Mouse (Mus musculus) lung, adult 2 months (tissue): ENCODE data around the gene Sez6l. TPM values are rescaled to one million over a fixed set of nuclear protein-coding genes. Genes with fewer than 3 reads are reported as not detected.
A peak's percentile ranks its signal among the peaks of the same experiment; 100 is the strongest.

ENCODE experiments used
- DNase-seq: peaks from one replicate; pipeline ENCODE4 v3.0.0; 2022
- H3K4me1 ChIP-seq: fragments of 200-500 bp; 2 replicates; pipeline ENCODE4 v1.6.1; 2011; ENCODE audit warnings: low read length; ENCODE audit not compliant: control insufficient read depth, insufficient read depth
- H3K4me3 ChIP-seq: fragments of 200-500 bp; replicated peaks from 2 replicates; pipeline ENCODE3; 2011; ENCODE audit warnings: low read depth, mild to moderate bottlenecking, control low read depth, low read length; ENCODE audit errors: extremely low read depth
- CTCF ChIP-seq: fragments of 200-500 bp; IDR thresholded peaks from 2 replicates; pipeline ENCODE4 v1.5.1; 2011; ENCODE audit warnings: mild to moderate bottlenecking, low read length, control low read depth; ENCODE audit not compliant: insufficient read depth
- POLR2A ChIP-seq: fragments of 200-500 bp; IDR thresholded peaks from 2 replicates; pipeline ENCODE4 v1.6.1; 2011; ENCODE audit warnings: low read depth, mild to moderate bottlenecking, control low read depth, low read length, borderline replicate concordance; ENCODE audit errors: extremely low read depth
- WGBS: fragments of 180-500 bp; shearing (Covaris S2); methylation state at CpG from one replicate; pipeline ENCODE4 v1.1.7; 2018; 5-methylcytosine and 5-hydroxymethylcytosine counted together
- polyA plus RNA-seq: library from polyadenylated mRNA; depleted of rRNA; stranded (reverse); fragments of >200 nt; gene quantifications from 2 replicates; pipeline ENCODE4 v1.2.3, GENCODE M21; 2012

Gene Sez6l
- polyA plus RNA-seq, 1 experiment = 0.12 TPM

DNA sequence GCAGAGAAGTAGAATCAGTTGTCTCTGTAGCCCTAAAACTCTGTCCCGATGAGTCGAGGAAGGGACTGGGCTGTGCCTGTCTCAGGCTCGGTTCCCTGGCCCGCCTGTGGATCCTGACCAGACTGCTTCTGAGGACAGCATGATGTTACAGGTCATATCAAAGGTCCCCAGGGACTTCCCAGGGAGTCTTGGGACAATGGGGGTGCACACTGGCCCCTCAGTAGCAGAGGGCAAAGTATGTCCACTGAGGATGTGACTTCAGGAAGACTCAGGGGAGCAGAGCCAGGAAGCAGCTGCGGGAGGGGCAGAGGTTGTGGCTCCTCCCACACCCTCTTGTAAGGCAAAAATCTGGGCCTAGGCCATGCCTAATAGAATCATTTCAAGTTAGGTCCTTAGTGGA is 90.6 kb downstream of the Sez6l start:
- no peak for DNase-seq

GRCm38 (mm10) chr5:112484924-112485715 is 91.9 kb downstream of the Sez6l start:
- no peak for TF ChIP-seq CTCF
- no peak for TF ChIP-seq POLR2A
- Histone ChIP-seq H3K4me3 (no peak overlapping the region), H3K4me1 (no peaks in the 10 kb centered on the region)
- no peak for DNase-seq
- 54% methylated on average over 13 of the region's 13 CpGs for WGBS

More for the DNA sequence above, 90.6 kb downstream of the Sez6l start:
- WGBS = 43% methylated on average over 5 of the region's 5 CpGs
- TF ChIP-seq POLR2A (no peak), CTCF (no peak)
- Histone ChIP-seq H3K4me3 (no peak overlapping the region), H3K4me1 (no peaks in the 10 kb centered on the region)

- no peaks in the 10 kb centered on the region for H3K4me1 ChIP-seq
- WGBS = 66% methylated on average over 8 of the region's 8 CpGs
- DNase-seq = no peak
- H3K4me3 ChIP-seq = no peak overlapping the region
- no peak for TF ChIP-seq POLR2A
- TF ChIP-seq CTCF = no peak
Observed at GRCm38 (mm10) chr5:112483030-112483429, 94.0 kb downstream of the Sez6l start.

GRCm38 (mm10) chr5:112482551-112482950 is 94.4 kb downstream of the Sez6l start:
- TF ChIP-seq POLR2A = no peak
- TF ChIP-seq CTCF = no peak
- no peak for DNase-seq
- Histone ChIP-seq H3K4me1 (no peaks in the 10 kb centered on the region), H3K4me3 (no peak overlapping the region)
- WGBS = 53% methylated on average over 13 of the region's 13 CpGs

DNA sequence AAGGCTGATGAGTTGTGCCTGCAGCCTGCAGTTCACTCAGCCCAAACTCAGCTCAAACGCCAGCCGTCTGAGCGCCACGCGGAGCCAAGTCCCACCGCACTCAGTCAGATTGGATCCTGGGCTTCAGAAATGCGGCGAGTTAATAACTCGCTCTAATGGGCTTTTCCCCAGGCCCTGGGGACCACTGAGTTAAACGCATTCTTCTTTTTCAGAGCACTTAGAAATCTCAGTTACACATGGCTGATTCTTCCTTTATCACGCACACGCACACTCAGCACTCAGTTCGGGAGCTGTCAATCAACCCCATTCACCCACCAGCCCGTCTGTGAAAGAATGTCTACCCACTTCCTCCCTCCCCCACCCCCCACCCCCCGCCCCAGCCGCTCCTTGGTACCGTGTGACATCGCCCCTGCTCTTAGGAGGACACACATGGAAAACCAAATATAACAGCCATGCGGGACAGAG is 95.0 kb downstream of the Sez6l start:
- no peak overlapping the region for H3K4me3 ChIP-seq
- no peak for DNase-seq
- 29% methylated on average over 19 of the region's 19 CpGs for WGBS
- no peaks in the 10 kb centered on the region for H3K4me1 ChIP-seq
- TF ChIP-seq CTCF (no peak), POLR2A (no peak)

DNA sequence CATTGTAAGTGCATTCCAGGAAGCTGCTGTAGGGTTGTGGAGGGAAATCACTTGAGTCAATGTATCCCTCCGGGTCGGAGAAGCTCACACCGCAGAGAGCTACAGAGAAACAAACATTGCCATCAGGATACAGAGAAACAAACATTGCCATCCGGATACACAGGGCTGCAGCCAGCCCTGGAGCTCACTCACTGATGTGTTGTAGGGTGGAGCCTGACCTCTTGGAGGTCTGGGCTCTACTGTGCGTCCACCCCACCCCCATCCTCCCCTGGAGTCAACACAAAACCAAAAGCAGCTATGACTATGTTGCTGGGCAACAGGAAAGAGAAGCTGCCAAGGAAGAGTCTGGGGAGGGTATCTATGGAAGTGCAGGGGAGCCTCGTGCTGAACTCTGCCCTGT is 103.5 kb downstream of the Sez6l start:
- WGBS = 15% methylated on average over 6 of the region's 6 CpGs

DNA sequence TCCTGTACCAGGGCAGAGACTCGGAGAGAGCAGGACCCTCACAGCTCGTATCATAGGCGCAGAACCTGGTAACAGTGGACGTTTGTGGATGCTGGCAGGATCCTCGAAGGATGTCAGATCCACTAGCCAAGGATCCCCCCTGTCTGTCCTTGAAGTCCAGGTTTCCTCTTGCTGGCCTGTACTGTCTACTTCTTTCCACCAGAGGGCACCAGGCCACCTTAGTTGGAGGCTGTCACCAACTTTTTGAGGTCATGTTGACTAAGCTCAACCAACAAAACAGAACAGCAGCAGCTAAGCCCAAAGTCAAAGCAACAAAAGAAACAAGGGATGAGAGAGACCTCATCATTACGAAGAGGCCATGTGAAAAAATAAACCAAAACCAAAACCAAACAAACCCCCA is 106.8 kb downstream of the Sez6l start:
- TF ChIP-seq POLR2A = no peak
- peak; percentile 63 for TF ChIP-seq CTCF
- Histone ChIP-seq H3K4me3 (no peak overlapping the region), H3K4me1 (peaks cover 9% of the 10 kb centered on the region)
- WGBS = 60% methylated on average over 6 of the region's 6 CpGs
- peak; percentile 27 for DNase-seq

More for the DNA sequence above, 103.5 kb downstream of the Sez6l start:
- DNase-seq = peak; percentile 17
- H3K4me3 ChIP-seq = no peak overlapping the region
- TF ChIP-seq CTCF (no peak), POLR2A (no peak)
- peaks cover 9% of the 10 kb centered on the region for H3K4me1 ChIP-seq

DNA sequence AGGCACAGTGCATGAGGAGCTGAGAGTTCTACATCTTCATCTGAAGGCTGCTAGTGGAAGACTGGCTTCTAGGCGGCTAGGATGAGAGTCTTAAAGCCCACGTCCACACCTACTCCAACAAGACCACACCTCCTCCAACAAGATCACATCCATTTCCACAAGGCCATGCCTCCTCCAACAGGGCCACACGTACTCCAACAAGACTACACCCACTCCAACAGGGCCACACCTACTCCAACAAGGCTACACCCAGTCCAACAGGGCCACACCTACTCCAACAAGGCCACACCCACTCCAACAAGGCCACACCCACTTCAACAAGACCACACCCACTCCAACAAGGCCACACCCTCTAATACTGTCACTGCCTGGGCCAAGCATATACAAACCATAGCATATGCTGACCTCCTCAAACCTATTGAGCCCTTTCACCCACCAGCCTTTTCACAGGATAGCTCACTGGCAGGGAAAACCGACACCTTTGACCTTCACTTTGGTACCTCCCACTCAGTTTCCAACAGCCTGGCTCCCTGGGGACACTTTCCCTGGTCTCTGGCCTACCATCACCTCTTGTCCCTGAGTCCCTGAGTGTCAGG is 107.9 kb downstream of the Sez6l start:
- TF ChIP-seq POLR2A (no peak), CTCF (no peak)
- H3K4me1 ChIP-seq = peaks cover 9% of the 10 kb centered on the region
- DNase-seq = no peak
- 72% methylated on average over 4 of the region's 4 CpGs for WGBS
- H3K4me3 ChIP-seq = no peak overlapping the region

GRCm38 (mm10) chr5:112466331-112466730 is 110.7 kb downstream of the Sez6l start:
- WGBS = 43% methylated on average over 6 of the region's 6 CpGs
- TF ChIP-seq CTCF (no peak), POLR2A (no peak)
- Histone ChIP-seq H3K4me1 (no peaks in the 10 kb centered on the region), H3K4me3 (no peak overlapping the region)
- DNase-seq = no peak

- DNase-seq = no peak
- no peak overlapping the region for H3K4me3 ChIP-seq
- no peaks in the 10 kb centered on the region for H3K4me1 ChIP-seq
- no peak for TF ChIP-seq POLR2A
- no peak for TF ChIP-seq CTCF
- WGBS = 86% methylated on average over 3 of the region's 3 CpGs
Observed at GRCm38 (mm10) chr5:112459903-112460302, 117.1 kb downstream of the Sez6l start.
